Mouse (Mus musculus): ENCODE measurements around the gene Nup214.

The Nup214 gene

DNA sequence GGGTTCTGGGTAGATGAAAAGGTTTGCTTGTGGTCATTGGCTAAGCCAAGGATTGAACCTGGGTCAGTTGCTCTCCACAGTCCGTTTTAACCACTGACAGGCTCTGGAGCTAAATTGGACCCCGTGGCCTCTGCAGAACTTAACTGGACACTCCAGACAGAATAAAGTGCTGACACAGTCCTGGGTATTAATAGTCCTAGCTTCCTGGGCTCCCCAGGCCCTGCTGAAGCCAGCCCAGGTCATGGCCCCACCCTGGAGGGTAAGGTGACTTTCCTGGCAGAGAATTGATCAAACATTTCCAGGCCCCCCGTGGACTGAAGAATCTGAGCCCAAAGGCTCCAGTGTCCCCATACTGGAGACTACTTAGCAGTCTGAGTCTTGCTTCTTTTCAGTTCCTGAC is 117.7 kb downstream of the Nup214 start:
- DNase-seq (ENCODE audit: inconsistent age in 2 of 2, low spot score in 1 of 2) = no peak

DNA sequence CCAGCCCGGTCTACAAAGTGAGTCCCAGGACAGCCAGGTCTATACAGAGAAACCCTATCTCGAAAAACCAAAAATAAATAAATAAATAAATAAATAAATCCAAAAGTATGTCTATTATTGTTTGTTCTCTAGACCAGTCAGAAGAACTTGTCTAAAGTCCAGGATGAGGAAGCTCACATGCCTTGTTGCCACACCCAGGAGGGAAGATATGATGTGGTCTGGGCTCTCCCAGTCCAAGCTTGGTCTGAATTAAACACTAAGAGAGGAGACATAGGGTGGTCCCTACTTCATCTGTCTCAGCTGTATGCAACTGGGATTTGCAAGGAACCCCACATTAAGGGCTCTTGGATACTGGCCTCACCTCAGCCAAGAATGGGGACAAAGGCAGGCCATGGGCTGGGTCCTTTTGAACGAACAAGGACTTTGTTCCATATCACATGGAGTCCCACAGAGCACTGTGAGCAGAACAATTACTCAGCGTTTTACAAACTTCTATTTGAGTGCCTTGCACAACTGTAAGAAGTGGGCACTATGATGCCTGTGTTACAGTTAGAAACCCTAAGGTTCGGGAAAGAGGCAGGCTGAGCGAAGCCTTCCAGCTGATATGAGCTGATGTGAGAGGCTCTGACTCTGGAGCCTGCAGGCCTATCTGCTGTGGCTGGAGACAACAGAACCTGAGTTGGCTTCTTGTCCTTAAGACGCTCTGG is 119.9 kb downstream of the Nup214 start:
- no peak for DNase-seq (ENCODE audit: inconsistent age in 2 of 2, low spot score in 1 of 2)

DNA sequence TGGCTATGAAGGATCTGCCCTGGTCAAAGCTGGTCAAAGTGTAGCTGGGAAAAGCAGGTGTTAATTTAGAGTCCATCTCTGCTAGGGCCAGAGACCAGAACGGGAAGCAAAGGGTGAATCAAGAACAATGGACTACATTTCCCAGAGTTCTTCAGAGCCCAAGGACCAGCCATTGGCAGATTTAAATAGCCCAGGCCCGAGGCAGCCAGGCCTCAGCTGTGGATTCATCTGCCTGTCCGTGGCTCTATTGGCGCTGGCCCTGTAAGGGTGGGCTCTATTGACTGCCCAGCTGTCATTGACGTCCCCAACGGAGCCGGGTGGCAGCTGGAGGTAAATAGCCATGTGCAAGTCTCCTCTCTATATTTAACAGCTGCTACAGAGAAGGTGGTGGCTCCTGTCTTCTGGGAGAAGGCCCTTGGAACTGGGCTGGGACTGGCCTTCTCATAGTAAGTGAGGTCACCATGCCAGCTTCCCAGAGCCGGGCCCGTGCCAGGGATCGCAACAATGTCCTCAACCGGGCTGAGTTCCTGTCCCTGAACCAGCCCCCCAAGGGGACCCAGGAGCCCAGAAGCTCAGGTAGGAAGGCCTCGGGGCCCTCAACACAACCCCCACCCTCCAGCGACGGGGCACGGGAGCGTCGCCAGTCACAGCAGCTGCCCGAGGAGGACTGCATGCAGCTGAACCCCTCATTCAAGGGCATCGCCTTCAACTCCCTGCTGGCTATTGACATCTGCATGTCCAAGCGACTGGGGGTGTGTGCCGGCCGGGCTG is 121.3 kb downstream of the Nup214 start, which contains the start of gene Plpp7:
Gene Plpp7, plus strand, starts transcription at position 178 of the 771 bp plus-strand sequence.
- peak; percentile 78 to 91 for DNase-seq (ENCODE audit: inconsistent age in 2 of 2, low spot score in 1 of 2)

DNA sequence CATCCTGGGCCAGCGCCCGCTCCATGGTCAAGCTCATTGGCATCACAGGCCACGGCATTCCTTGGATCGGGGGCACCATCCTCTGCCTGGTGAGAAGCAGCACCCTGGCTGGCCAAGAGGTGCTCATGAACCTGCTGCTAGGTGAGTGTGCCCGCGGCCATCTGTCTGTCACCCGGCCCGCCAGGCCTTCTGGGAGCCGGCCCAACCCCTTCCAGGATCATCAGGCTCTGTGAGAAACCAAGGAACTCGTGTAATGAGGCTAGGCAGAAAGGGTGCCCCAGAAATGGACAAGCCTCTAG is 121.8 kb downstream of the Nup214 start:
- DNase-seq (ENCODE audit: inconsistent age in 2 of 2, low spot score in 1 of 2) = no peak

GRCm38 (mm10) chr2:32102944-32103343 is 128.7 kb downstream of the Nup214 start:
- no peak for DNase-seq (ENCODE audit: inconsistent age in 2 of 2, low spot score in 1 of 2)

GRCm38 (mm10) chr2:32103557-32103956 is 129.3 kb downstream of the Nup214 start:
- no peak for DNase-seq (ENCODE audit: inconsistent age in 2 of 2, low spot score in 1 of 2)

Data from adrenal gland, adult (tissue).